Mouse (Mus musculus) cortical plate, adult 2 months (tissue): ENCODE data around the gene Gm19345.

Source experiments
- CTCF ChIP-seq: fragments of 200-500 bp; IDR thresholded peaks from 2 replicates; pipeline ENCODE4 v1.5.1; 2011; ENCODE audit warnings: mild to moderate bottlenecking, control low read depth, low read length; ENCODE audit not compliant: insufficient read depth; ENCODE audit errors: extremely low read depth
- POLR2A ChIP-seq: fragments of 200-500 bp; IDR thresholded peaks from 2 replicates; pipeline ENCODE4 v1.6.1; 2011; ENCODE audit warnings: mild to moderate bottlenecking, low read length, control low read depth; ENCODE audit not compliant: insufficient read depth; ENCODE audit errors: extremely low read depth

DNA sequence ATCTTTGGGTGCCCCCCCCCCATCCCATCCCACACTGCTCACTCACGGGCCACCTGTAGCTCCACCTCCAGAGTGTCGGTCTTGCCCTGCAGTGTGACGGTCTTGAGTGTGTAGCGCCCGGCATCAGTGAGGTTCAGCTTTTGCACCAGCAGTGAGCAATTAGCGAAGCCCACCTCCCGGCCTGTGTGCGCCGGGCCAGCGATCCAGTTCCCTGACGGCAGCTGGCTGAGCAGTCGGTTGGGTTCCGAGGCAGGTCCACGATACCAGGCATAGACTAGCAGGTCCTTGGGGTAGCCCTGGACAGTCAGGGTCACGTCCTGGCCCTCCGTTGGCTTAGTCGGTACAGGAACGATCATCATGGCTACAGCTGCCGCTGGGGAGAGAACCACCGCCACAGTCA is 1.7 kb downstream of the Gm19345 start:
- TF ChIP-seq CTCF = no peak
- TF ChIP-seq POLR2A = no peak
